Mouse (Mus musculus): ENCODE results near the gene Zpbp2.

Gene Zpbp2

GRCm38 (mm10) chr11:98550975-98551828 is at the start of gene Zpbp2:
Gene Zpbp2, plus strand, starts transcription at chr11:98551097.
- peak; percentile 81 to 89 for DNase-seq (ENCODE audit: low spot score in 2 of 2)

DNA sequence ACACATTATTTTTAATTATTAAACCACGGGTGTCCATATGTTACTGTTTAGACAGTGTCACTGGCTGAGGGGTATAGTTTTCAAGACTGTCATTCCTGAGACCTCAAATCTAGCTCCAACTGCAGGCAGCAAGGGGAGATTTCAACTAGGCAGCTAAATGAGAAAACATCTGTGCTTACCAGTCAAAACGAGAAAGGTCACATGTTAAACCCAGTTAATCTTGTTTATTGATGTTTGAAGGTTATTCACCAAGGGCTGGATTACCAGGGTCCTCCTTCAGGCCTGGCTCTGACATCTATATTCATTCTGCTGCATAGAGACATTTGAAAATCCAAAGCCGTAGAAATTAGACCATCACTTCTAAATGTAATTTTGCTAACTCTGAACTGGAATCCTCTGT is 46.0 kb upstream of the Zpbp2 start:
- no peak for DNase-seq (ENCODE audit: low spot score in 2 of 2)

- DNase-seq (ENCODE audit: low spot score in 2 of 2), result peak; percentile 17 to 37
Measured at GRCm38 (mm10) chr11:98509434-98509833, 41.5 kb upstream of the Zpbp2 start.

- DNase-seq (ENCODE audit: low spot score in 2 of 2), result no peak
Measured at GRCm38 (mm10) chr11:98510125-98510524, 40.8 kb upstream of the Zpbp2 start.

DNA sequence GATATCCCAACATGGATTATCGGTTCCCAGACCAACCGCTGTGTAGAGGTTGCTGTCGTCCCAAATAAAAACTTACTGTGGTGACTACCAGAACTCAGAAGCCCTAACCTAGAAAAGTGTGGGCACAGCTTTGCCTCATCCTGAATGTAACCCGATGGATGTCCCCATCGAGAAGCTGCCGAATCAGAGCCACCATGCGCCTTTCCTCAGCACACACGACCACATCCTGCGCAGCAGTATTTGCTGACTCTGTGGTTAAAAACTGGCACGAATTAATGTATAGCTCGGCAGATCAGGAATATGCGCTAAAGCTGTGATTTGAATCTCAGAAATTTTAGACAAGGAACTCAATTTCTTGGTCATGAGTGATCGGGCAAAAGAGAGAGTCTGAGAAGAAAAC is 38.0 kb upstream of the Zpbp2 start:
- DNase-seq (ENCODE audit: low spot score in 2 of 2), result no peak

GRCm38 (mm10) chr11:98513356-98513936 is 37.5 kb upstream of the Zpbp2 start:
- no peak for DNase-seq (ENCODE audit: low spot score in 2 of 2)

DNA sequence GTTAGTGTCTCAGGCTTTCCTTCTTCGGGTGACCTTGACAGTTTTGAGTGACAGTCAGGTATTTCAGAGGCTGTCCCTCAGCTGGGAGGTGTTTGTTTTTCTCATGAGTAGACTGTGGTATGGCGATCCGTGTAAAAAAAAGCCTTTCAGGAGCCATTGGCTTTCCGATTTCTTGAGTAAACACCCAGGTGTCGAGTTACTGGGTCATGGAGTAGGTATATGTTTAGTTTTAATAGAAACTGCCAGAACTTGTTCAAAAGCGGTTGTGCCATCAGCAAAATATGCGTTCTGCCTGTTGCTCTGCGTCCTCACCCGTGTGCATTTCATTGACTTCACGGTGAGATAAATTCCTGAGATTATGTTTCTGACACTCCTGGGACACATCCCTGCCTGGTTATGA is 30.4 kb upstream of the Zpbp2 start:
- no peak for DNase-seq (ENCODE audit: low spot score in 2 of 2)

- no peak for DNase-seq (ENCODE audit: low spot score in 2 of 2)
Measured at GRCm38 (mm10) chr11:98525140-98525539, 25.8 kb upstream of the Zpbp2 start.

- no peak for DNase-seq (ENCODE audit: low spot score in 2 of 2)
Measured at GRCm38 (mm10) chr11:98526824-98527461, 24.0 kb upstream of the Zpbp2 start.

DNA sequence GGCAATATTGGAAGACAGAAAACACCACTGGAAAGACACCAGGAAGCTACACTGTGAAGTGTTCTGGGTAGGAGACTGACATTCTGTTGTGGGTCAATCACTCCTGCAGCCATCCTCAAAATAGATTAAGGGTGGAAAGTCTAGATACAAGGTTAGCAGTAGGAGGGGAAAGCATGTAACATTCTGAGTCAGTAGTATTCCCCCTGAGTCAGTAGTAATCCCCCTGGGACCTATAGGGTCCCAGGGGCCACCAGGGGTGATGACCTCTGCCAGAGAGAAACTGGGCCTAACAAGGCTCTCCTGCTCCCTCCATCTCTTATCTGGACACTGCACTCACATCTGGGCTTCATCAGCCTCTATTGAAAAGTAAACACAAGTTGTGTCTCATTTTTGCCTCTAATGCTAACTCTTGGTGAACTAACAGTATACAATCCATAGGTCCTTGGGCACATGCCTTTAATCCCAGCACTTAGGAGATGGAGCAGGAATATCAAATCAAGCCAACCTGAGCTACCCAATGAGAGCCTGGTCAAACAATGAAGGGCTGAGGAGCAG is 13.3 kb upstream of the Zpbp2 start:
- no peak for DNase-seq (ENCODE audit: low spot score in 2 of 2)

- DNase-seq (ENCODE audit: low spot score in 2 of 2), result no peak
Measured at GRCm38 (mm10) chr11:98540319-98540718, 10.6 kb upstream of the Zpbp2 start.

DNA sequence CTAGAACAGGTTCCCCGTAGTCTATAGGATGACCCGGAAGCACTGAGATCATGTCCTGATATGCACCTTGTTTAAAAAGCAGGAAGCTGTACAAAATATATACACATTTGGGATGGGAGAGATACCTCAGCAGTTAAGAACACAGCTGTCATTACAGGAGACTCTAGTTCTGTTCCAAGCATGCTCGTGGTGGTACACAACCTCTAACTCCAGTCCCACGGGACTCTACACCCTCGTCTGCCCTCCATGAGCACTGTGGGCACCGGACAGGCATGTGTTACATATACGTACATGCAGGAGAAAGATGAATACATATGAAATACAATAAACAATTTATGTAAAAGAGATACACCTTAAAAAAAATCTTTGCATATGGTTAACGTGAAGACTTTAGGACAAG is 8.3 kb upstream of the Zpbp2 start:
- DNase-seq (ENCODE audit: low spot score in 2 of 2), result no peak

- no peak for DNase-seq (ENCODE audit: low spot score in 2 of 2)
Measured at GRCm38 (mm10) chr11:98543414-98543813, 7.5 kb upstream of the Zpbp2 start.

DNA sequence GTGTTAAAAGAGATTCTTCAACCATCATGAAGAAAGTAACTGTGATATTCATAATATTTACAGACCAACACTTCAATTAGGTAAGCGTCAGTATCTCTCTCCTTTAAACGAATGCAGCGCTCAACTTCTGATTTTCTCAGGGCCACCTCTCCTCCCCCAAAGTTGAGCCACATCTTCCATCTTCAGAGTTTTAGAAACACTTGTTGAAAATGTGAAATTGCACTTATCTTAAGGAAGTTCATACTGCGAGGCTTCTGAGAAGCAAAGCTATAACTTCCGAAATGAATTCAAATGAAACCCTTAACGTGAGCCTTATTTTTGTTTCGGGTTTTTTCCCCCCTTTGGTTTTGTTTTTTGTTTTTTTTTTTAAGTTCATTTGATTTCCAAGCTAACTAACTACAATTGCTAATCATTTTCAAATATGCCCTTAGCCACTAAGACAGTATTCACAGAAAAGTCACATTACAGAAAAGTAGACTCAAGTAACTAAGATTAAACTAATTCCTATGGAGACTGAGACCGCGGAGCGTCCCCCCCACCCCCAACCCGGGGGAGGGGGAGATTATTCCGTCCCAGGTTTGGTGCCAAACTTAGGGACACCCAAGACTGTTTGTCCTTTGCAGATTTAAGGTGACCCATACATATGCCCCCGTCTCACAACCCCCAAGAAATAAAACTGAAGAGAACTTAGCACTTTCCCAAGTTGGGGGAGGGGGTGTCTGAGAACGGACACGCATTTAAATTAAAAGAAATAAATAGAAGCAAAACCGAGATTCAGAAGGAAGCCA is 5.8 kb upstream of the Zpbp2 start:
- no peak for DNase-seq (ENCODE audit: low spot score in 2 of 2)

DNA sequence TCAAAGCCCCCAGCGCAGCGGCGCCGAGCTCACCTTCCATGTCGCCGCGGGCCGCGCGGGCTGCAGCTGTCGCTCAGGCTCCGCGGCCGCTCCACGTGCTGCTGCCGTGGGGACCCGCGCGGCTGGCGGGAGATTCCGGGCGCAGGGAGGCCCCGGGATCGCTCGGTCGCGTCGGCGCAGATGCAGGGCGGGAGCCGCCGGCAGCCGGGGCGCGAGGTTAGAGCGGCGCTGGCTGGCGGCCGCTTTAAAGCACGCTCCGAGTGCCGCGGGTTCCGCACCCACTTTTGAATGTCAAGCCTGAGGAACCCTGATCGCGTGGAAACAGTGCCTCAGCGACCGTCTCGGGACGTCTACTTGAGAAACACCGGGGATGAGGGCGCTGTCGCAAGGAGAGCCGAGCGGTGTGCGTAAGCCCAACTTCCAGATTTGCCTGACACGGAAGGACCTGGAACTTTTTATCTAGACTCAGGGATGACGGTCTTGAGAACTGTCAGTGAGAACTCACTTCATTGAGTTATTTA is 5.1 kb upstream of the Zpbp2 start, which contains the start of gene Ikzf3:
TSS of gene Ikzf3 (minus strand) at position 321 of the 521 bp plus-strand sequence.
- no peak for DNase-seq (ENCODE audit: low spot score in 2 of 2)

DNA sequence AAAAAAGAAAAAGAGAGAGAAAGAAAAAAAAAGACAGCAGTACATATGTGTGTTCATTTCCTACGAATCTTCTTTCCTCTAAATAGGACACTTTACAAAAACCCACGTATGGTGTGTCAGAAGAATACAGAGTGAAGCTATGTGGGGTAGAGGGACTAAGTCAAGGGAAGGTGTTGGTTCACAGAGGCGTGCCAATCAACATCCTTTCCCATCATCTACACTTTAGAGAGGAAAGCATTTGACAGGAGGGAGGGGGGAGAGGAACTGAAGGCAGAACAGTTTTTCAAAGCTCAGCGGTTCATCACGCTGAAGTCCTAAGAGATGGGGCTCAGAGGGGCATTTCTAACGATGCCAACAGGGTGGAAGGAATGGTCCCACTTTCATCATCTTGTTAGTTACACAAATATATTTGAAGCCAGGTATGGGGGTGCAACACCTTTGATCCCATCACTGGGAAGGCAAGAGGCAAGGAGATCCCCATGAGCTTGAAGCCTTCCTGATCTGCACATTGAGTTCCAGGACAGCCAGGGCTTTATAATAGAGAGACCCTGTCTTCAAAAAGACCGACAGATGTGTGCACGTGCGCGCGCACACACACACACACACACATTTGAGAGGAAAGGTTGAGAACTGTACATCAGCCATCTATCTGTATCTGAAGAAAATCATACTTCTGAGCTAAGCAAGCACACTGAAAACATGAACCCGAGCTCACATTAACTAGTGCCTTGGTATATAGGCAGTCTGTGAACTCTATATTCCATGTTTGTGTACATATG is 4.2 kb upstream of the Zpbp2 start:
- DNase-seq (ENCODE audit: low spot score in 2 of 2), result no peak

GRCm38 (mm10) chr11:98547308-98547693 is 3.6 kb upstream of the Zpbp2 start:
- no peak for DNase-seq (ENCODE audit: low spot score in 2 of 2)

DNA sequence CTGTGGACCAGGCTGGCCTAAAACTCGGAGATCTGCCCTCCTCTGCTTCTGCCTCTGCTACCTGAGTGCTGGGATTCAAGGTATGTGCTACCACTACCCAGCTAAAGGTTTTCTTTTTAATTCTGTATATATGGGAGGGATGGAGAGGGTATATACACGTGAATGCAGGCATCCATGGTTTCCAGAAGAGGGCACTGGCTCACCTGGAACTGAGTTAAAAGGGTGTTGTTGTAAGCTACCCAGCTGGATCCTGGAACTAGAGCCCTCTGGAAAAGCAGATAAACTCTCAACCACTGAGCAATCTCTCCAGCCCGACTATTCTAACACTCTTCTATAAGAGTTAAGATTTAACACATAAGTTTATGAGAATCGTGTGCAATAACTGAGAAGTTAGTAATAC is 1.5 kb upstream of the Zpbp2 start:
- DNase-seq (ENCODE audit: low spot score in 2 of 2), result no peak

GRCm38 (mm10) chr11:98550311-98550974 is 454 bp upstream of the Zpbp2 start:
- DNase-seq (ENCODE audit: low spot score in 2 of 2), result no peak

DNA sequence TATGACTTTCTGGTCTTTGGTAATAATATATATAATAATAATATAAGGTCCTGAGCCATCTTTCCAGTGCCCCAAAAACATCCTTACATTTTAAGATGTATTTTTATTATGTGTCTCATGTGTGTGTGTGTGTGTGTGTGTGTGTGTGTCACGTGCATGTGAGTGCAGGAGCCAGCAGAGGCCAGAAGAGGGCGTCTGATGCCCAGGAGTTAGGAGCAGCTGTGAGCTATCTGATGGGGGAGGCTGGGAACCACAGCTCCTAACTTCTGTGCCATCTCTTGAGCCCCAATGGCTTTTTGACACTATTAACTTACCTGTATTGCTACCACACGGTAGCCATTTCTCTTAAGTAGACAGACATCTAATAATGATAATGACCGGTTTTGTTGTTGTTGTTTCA is 3.1 kb downstream of the Zpbp2 start:
- no peak for DNase-seq (ENCODE audit: low spot score in 2 of 2)

All from frontal cortex, postnatal 10 days (tissue).